Mouse (Mus musculus): ENCODE measurements at regions not wholly inside any gene's neighbourhood (a gene's known extent, or its start where the extent isn't known, plus 50 kb on each side); places are given as distances from the start of the nearest gene placed in this dataset.
"Not testable (repeated sequence)": the region's sequence is repeated elsewhere in the genome, so short reads cannot be mapped to it uniquely, and the experiment has no call there.

DNA sequence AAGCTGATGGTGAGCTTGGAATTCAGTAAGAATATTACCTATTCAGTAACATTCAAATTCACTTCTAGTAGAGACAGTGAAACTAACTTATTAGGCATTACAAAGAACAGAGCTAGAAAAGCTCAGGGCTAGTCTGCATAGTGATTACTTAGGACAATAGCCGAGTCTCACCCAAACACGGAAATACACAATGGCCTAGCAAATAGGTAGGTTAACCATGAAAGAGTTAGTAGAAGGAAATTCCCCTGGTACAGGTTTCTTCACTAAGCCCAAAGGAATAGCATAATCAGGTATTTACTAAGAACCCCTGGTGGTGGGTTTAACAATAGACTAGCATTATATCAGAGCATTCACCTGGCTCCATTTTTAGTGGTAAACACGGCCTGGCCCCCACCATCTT is 306.7 kb upstream of the Ell2 start:
- H3K9me3 ChIP-seq (replicated peaks); H3K4me3 ChIP-seq; H3K27ac ChIP-seq; H3K4me2 ChIP-seq; H3K27me3 ChIP-seq (replicated peaks); H3K9ac ChIP-seq; H3K4me1 ChIP-seq; ATAC-seq; H3K36me3 ChIP-seq: not testable (repeated sequence)
- 66% methylated on average over 3 of the region's 3 CpGs for WGBS (ENCODE audit: insufficient replicate concordance)

DNA sequence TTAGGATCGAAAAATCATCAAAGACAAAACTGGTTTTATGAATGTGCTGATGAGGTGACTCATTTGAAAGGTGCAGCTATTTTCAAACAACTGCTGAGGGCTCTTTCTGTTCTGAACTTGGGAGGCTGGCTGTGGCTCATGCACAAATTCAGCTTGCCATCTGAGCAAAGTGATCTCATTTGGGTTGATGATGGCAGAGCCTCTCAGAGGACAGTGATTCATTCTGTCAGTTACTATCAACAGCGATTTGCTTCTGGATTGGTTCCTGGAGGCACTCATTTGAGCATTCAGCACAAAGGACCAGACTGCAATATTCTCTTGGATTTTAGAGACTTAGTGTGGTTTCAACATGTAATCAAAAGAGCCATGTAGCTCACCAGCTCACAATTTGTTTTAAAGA is 285.8 kb upstream of the Ell2 start:
- Histone ChIP-seq H3K9ac (no peak overlapping the region), H3K27ac (no peak overlapping the region), H3K9me3 (replicated peaks) (no peaks in the 10 kb centered on the region), H3K27me3 (replicated peaks) (no peaks in the 10 kb centered on the region), H3K4me3 (no peak overlapping the region), H3K36me3 (no peaks in the 10 kb centered on the region), H3K4me2 (no peak overlapping the region), H3K4me1 (no peaks in the 10 kb centered on the region)
- WGBS (ENCODE audit: insufficient replicate concordance): 60% methylated on average over 2 of the region's 2 CpGs
- ATAC-seq: no peak

DNA sequence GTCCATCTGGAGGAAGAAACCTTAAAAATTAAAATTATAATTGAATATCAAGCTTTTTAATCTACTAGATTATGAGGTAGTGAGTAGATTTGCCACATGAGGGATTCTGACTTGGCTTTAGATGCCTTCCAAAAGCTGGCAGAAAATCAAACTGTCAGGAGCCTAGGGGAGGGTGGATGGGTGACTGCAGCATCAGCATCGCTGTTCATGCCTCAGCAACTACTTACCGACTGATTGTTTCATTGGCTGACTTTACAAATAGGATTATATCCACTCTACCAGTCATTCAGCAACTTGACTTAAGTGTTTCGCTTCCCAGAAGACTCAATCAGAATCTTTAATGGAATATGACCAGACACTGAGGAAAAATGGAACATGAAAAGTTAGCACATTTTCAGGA is 279.6 kb upstream of the Ell2 start:
- no peak overlapping the region for H3K4me2 ChIP-seq
- no peaks in the 10 kb centered on the region for H3K27me3 ChIP-seq (replicated peaks)
- 58% methylated on average over 3 of the region's 3 CpGs for WGBS (ENCODE audit: insufficient replicate concordance)
- no peak overlapping the region for H3K9ac ChIP-seq
- H3K9me3 ChIP-seq (replicated peaks): no peaks in the 10 kb centered on the region
- no peak overlapping the region for H3K4me3 ChIP-seq
- H3K36me3 ChIP-seq: no peaks in the 10 kb centered on the region
- no peaks in the 10 kb centered on the region for H3K4me1 ChIP-seq
- ATAC-seq: no peak
- no peak overlapping the region for H3K27ac ChIP-seq

DNA sequence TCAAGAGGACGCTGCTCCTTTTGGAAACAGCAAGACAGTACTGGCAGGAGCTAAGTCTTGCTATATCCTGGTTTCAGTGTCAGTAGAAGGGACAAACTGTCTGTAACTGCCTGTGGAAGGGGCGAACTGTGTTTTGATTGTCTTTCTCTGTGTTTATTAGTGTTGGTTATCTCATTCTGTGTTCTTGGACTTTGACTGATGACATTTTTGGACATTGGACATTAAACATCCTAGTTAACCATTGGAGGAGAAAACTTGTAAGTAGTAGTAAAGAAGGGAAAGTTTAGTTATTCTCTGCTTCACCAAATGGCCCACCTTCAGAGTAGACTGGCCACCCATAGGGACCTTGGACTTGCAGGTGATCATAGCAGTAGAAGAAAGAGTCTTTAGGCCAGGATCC is 267.4 kb upstream of the Ell2 start:
- WGBS (ENCODE audit: insufficient replicate concordance): 48% methylated on average over 2 of the region's 2 CpGs
- no peaks in the 10 kb centered on the region for H3K9me3 ChIP-seq (replicated peaks)
- no peaks in the 10 kb centered on the region for H3K27me3 ChIP-seq (replicated peaks)
- H3K4me1 ChIP-seq: no peaks in the 10 kb centered on the region
- H3K9ac ChIP-seq: no peak overlapping the region
- no peaks in the 10 kb centered on the region for H3K36me3 ChIP-seq
- ATAC-seq: no peak
- no peak overlapping the region for H3K4me2 ChIP-seq
- no peak overlapping the region for H3K4me3 ChIP-seq
- H3K27ac ChIP-seq: no peak overlapping the region

DNA sequence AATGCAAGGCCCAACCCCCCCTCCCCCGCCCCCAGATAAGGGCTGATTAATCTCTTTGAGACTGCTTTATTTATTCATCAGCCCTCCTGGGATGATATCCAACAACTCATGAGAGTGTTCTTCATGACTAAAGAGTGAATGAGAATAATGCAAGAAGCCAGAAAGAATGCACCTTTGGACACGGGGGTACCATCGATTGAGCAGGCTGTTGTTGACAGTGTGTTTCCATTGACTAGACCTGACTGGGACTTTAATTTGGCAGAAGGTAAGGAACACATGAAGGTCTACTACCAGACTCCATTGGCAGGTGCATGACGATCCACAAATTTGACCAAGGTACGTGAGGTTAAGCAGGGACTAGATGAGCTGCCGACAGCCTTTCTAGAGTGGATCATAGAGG is 266.5 kb upstream of the Ell2 start:
- ATAC-seq: no peak
- H3K36me3 ChIP-seq: no peaks in the 10 kb centered on the region
- WGBS (ENCODE audit: insufficient replicate concordance): 78% methylated on average over 6 of the region's 6 CpGs
- H3K9ac ChIP-seq: no peak overlapping the region
- H3K9me3 ChIP-seq (replicated peaks): no peaks in the 10 kb centered on the region
- no peak overlapping the region for H3K27ac ChIP-seq
- H3K4me3 ChIP-seq: no peak overlapping the region
- H3K4me2 ChIP-seq: no peak overlapping the region
- no peaks in the 10 kb centered on the region for H3K4me1 ChIP-seq
- no peaks in the 10 kb centered on the region for H3K27me3 ChIP-seq (replicated peaks)

DNA sequence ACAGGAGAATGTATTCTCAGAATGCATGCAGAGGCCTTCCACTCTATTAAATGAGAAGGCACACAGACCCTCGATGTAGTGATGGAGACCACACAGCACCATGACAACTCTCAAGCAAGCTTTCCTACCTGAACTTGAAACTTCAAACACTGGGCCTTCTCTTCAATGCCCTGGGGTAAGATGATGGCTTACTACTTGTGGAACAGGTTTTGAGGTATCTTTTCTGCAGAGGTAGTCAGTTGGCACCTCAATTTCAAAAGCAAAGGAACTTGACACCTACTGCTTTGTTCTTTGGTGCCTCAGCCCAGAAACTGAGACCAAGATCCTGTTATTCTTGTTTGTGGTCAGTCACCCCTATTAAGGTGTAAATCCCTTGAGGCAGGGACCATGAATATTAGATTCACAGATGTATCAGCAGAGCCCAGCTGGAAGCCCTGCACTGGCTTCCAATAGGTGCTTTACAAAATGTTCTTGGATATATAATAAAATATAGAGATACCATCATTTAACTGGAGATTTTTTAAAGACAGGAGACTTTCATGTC is 246.2 kb upstream of the Ell2 start:
- Histone ChIP-seq H3K36me3 (no peaks in the 10 kb centered on the region), H3K4me2 (no peak overlapping the region), H3K4me3 (no peak overlapping the region), H3K27me3 (replicated peaks) (no peaks in the 10 kb centered on the region), H3K9ac (no peak overlapping the region), H3K9me3 (replicated peaks) (no peaks in the 10 kb centered on the region), H3K27ac (no peak overlapping the region), H3K4me1 (peaks cover 7% of the 10 kb centered on the region; the same call in 1 of the 2 replicates)
- WGBS (ENCODE audit: insufficient replicate concordance): 40% methylated on average over 1 of the region's 1 CpGs
- no peak for ATAC-seq

DNA sequence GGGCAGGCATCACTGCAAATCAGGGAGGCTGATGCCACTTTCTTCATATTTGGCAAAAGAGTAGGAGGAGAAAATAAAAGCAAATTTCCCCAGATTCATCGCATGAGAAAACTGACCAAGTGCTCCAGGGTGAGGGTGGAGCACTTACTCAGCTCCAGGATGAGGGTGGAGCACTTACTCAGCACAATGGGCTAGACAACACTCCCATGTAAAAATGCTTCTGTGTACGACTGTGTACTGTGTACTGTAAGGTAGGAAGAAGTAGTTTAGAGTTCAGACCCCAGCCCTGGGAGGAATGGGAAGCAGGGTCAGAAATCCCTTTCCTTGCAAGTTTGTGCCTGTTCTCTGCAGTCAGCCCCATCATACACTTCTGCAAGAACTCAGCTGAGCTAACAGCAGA is 245.3 kb upstream of the Ell2 start:
- Histone ChIP-seq H3K4me3 (no peak overlapping the region), H3K27me3 (replicated peaks) (no peaks in the 10 kb centered on the region), H3K9me3 (replicated peaks) (no peaks in the 10 kb centered on the region), H3K4me2 (no peak overlapping the region), H3K27ac (no peak overlapping the region), H3K9ac (no peak overlapping the region), H3K36me3 (no peaks in the 10 kb centered on the region), H3K4me1 (peaks cover 7% of the 10 kb centered on the region; the same call in 1 of the 2 replicates)
- ATAC-seq: peak; percentile 70
- 48% methylated on average over 2 of the region's 2 CpGs for WGBS (ENCODE audit: insufficient replicate concordance)

DNA sequence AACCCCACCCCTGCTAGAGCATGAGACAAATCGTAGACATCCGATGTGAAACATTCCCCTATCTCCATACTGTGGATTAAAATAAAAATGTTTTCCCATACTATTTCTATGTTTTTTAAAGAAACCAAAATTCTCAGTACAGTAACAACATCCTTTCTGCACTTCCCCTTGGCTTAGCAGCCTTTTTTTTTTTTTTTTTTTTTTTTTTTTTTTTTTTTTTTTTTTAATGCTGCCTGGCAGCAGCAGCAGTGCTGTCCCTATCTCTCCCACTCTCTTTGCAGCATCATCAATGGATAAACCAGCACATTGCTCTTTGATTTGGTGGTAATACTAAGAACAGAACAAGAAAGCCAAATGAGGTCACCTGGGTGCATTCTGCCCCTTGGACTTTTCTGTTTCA is 239.3 kb upstream of the Ell2 start:
- no peaks in the 10 kb centered on the region for H3K27me3 ChIP-seq (replicated peaks)
- WGBS (ENCODE audit: insufficient replicate concordance): 82% methylated on average over 2 of the region's 2 CpGs
- no peak overlapping the region for H3K9ac ChIP-seq
- H3K27ac ChIP-seq: no peak overlapping the region
- H3K36me3 ChIP-seq: no peaks in the 10 kb centered on the region
- no peaks in the 10 kb centered on the region for H3K9me3 ChIP-seq (replicated peaks)
- no peak for ATAC-seq
- H3K4me2 ChIP-seq: no peak overlapping the region
- H3K4me3 ChIP-seq: no peak overlapping the region
- no peaks in the 10 kb centered on the region for H3K4me1 ChIP-seq

DNA sequence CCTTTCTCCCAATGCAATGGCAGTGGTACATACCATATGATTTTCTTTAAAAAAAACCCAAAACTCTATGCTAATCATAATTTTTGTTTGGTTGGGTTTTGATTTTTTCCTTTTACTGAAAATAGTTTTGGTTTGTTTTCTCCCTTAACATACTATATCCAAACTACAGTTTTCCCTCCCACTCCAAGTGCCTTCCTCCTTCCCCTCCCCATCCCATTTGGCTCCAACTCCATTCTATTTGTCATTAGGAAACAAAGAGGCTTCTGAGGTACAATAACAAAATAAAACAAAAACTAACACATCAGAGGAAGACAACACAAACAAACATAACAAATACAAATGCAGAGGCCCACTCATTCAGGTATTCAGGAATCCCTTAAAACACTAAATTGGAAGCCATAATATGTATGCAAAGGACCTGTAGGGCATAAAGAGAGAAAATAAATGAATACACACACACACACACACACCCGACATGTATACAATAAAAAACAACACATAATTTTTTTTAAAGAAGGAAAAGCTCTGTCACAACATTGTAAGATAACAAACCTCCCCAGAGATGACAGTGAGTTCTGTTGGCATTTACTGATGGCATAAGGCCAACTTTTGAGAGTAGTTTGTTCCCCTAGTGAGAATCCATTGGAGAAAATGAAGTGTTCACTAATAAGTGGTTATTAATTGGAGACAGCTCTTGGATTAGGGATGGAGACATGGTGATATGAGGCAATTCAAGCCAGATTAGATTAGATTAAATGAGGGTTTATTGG is 230.5 kb upstream of the Ell2 start:
- no peak overlapping the region for H3K4me2 ChIP-seq
- H3K27ac ChIP-seq: no peak overlapping the region
- 55% methylated on average over 1 of the region's 1 CpGs for WGBS (ENCODE audit: insufficient replicate concordance)

DNA sequence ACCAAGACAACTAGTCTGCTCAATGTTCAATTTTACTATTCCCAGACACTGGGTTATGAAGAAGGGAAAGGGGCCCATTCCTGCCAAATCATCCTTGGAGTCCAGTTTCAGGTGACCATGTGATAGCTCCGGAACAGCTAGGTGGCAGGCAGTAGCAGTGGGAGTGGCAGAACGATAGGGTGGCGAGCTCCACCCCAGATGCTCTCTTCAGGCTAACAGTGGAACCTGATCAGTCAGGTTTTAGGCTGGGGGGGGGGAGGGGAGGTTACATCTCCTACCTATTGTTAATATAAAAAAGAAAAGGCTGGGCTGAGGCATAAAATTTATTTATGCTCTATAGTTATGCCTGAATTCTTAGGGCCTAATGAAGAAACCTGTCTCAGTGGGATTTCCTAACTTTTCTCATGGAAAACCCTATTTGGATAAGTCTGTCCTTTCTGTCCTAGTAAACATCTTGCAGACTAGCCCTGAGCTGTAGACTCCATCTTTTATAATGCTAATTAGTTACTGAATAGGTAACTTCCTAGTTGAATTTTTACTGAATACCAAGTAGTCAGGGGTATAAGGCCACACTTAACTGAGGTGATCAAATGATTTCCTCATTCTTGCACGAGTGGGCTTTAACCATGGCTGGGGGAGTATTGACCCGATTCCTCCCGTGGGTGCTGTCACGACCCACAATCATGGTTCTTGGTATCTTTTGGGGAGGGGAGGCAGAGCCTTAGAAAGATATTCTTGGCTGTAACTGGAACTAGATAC is 223.2 kb upstream of the Ell2 start:
- not testable (repeated sequence) for H3K4me2 ChIP-seq
- 67% methylated on average over 7 of the region's 7 CpGs for WGBS (ENCODE audit: insufficient replicate concordance)

More for the DNA sequence above, 230.5 kb upstream of the Ell2 start:
- ATAC-seq: no peak
- Histone ChIP-seq H3K4me1 (no peaks in the 10 kb centered on the region), H3K4me3 (no peak overlapping the region), H3K27me3 (replicated peaks) (no peaks in the 10 kb centered on the region), H3K36me3 (no peaks in the 10 kb centered on the region), H3K9ac (no peak overlapping the region), H3K9me3 (replicated peaks) (no peaks in the 10 kb centered on the region)

DNA sequence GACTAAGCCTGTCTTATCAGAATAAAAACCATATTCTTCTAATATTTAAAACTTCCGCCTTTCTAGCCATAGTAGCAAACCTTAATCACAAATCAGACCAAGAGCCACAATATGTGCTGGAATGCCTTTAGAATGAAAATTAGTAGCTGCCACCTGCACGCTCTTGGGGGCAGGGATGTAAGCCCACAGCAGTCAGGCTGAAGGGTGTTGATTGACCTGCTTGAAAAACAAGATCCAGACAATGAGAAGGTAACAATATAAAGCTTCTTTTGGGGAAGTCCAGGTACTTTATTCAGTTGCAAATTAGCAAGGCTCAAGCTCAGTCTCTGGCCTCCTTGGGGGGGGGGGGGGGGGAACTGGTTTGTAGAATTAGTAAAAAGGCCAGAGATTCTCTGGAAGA is 222.3 kb upstream of the Ell2 start:
- not testable (repeated sequence) for H3K27ac ChIP-seq; H3K9me3 ChIP-seq (replicated peaks); H3K4me2 ChIP-seq; ATAC-seq; H3K27me3 ChIP-seq (replicated peaks); H3K9ac ChIP-seq; H3K4me3 ChIP-seq; H3K4me1 ChIP-seq; H3K36me3 ChIP-seq
- WGBS (ENCODE audit: insufficient replicate concordance): 63% methylated on average over 2 of the region's 2 CpGs

More for the DNA sequence above, 223.2 kb upstream of the Ell2 start:
- not testable (repeated sequence) for H3K27me3 ChIP-seq (replicated peaks); H3K9ac ChIP-seq; H3K36me3 ChIP-seq; H3K4me3 ChIP-seq; H3K27ac ChIP-seq; H3K9me3 ChIP-seq (replicated peaks); H3K4me1 ChIP-seq; ATAC-seq

DNA sequence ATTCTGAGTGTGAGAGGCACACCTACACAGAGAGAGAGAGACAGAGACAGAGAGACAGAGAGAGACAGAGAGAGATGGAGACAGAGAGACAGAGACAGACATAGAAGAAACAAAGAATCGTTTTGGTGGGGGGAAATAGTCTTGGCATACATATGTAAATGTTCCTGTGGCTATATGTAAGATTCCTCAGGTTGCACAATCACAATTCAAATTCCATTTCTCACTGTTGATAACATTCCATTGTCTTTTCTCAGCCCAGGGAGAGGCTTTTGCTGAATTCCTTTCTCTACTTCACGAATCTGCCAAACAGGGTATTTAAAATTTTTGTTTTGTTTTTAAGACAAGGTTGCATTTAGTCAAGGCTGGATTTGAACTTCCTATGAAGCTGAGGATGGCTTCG is 205.0 kb upstream of the Ell2 start:
- Histone ChIP-seq H3K4me2 (no peak overlapping the region), H3K4me1 (no peaks in the 10 kb centered on the region), H3K4me3 (no peak overlapping the region), H3K9me3 (replicated peaks) (no peaks in the 10 kb centered on the region), H3K27me3 (replicated peaks) (no peaks in the 10 kb centered on the region), H3K9ac (no peak overlapping the region), H3K36me3 (no peaks in the 10 kb centered on the region), H3K27ac (no peak overlapping the region)
- ATAC-seq: no peak
- 51% methylated on average over 3 of the region's 3 CpGs for WGBS (ENCODE audit: insufficient replicate concordance)
